Mouse (Mus musculus) heart, postnatal 36 days (tissue): ENCODE data around the gene Kirrel2. TPM values are rescaled to one million over a fixed set of nuclear protein-coding genes. Genes with fewer than 3 reads are reported as not detected.

ENCODE experiments used
- DNase-seq, 2 experiments: peaks; one replicate each; pipeline ENCODE4 v3.0.0; 2021 to 2022
- intact Hi-C: fragments of 180-260 bp; cut with DNase I; formaldehyde crosslinking; loops from one replicate; pipeline ENCODE4 v1.15.1; 2025
- total RNA-seq, 2 experiments: library from RNA; stranded (reverse); gene quantifications; 2 replicates each; pipeline ENCODE4 v1.2.3; 2021

Kirrel2 gene
- total RNA-seq, 2 experiments from 2014 or later = not detected

DNA sequence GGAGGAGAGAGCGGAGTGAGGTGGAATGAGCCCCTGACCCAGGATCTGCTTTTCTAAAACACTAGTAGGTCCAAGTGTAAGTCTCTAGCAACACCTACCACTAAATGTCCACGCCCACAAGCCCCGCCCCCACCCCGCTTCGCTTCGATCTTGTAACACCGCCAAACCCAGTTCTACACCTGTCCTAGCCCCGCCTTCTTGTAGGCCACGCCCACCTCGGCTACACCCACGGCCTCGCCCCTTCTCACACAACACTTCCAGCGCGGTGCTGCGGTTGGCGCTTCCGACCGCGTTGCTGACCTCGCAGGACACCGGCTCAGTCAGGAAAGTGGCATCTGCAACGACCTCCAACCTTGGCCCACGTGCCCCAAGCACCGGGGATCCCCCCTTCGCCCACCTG lies 3.7 kb downstream of the Kirrel2 start:
- intact Hi-C loops = no loop called here
- DNase-seq = no peak

DNA sequence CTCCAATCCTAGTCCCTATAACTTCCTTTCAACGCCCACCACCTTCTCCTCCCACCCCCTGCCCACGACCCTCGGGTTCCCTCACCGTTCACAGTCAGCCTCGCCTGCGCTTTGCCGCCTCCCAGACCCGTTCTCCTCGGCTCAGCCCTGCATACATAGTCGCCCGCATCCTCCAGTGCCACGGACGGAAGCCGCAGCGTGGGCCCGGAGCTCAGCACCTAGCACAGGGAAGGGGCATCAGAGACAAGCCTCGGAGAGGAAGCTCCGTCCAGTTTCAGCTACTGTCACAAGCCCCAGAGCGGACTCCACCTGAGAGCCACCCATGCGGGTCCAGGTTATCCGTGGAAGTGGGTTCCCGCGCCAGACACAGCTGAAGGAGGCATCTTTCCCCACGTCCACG lies 4.2 kb downstream of the Kirrel2 start:
- intact Hi-C loops = no loop called here
- no peak for DNase-seq

DNA sequence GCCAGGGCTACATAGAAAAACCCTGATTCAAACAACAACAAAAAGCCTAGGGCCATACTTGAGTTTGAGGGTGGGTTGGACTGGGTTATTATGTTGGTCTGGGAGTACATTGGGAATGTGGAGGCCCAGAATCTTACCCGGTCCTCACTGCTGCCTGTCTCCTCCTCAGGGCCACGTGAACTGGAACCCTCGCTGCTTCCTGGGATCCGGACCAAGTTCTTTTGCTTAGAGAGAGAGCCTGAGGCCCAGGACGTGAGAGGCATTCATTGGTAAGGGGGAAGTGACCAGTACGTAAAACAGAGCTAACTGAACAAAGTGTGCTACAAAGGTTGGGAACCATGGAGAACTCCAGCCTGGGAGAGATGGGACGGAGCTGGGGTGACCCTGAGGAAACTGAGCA lies 7.2 kb downstream of the Kirrel2 start:
- intact Hi-C loops = no loop called here
- no peak for DNase-seq

DNA sequence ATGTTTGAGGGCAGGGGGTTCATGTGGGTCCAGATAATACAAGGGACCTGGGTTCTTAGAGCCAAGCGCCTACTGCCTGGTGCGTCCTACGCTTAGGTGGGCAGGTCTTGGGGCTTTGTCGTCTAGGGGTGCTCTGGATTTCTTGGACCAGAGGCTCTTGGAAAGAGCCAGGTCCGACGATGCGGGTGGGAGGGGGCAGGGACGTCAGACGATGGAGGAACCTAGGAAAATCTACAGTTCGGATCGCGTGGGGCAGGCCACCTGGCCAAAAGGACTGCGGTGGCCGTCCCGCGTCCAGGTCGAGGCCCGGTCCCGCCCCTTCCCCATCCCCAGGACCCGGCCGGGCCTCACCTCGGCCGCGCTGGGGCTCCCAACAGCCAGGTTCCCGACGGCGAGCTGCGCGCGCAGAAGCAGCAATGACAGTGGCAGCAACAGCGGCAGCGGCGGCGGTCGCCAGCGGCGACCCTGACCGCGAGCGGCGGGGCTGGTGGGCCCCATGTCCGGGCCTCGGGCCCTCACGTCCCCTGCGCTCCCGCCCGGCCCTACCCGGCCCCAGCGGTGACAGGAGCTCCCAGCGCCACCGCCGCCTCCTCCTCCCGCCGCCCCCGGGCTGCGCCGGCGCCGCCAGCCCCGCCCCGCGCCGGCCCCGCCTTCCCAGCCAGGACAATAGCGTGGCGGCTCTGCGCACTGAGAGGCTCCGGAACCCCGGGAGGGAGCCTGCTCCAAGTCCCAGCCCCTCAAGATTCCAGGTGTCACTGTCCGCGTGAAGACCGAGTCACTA lies 12.3 kb downstream of the Kirrel2 start, which contains the start of gene Aplp1:
Gene Aplp1 (minus strand): TSS at position 565 of the 781 bp plus-strand sequence.
- DNase-seq = peak; percentile 60 to 66
- intact Hi-C loops = no loop called here

DNA sequence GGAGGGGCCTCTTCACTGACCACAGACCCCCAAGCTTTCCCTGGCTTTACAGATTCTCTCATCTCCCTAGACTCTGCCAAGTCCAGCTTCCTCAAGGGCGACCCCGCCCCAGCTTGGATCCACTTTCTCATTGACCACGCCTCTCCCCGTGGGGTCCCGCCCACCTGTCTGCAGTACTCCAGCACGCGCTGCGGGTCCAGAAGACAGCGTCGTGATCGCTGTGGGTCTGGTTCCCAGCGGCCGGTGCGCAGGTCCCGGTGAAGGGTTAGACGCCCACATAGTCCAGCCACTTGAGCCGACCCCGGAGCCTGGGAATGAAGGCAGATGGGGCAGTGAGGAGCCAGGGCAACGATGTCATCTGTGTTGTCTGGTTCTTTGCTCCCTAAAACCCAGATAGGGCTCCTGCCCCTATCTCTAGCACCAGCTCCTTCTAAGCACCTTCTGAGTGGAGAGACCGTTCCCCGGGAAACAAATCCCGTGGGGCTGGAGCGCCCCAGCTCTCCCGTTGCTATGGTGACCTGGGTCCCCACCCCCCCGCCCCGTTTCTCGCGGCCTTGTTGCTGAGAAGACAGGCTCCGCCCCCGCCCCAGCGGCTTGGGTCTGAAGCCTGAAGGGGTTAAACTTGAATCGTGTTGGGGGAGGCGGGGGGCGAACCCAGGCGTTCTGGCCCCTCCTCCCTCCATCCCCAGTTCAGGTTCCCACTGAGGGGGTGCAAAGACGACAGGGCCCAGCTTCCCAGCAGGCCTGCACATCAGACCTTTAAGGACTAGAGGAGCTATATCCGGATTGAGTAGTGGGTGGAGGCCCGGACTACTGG lies 13.1 kb downstream of the Kirrel2 start:
- no peak for DNase-seq
- intact Hi-C loops = no loop called here

DNA sequence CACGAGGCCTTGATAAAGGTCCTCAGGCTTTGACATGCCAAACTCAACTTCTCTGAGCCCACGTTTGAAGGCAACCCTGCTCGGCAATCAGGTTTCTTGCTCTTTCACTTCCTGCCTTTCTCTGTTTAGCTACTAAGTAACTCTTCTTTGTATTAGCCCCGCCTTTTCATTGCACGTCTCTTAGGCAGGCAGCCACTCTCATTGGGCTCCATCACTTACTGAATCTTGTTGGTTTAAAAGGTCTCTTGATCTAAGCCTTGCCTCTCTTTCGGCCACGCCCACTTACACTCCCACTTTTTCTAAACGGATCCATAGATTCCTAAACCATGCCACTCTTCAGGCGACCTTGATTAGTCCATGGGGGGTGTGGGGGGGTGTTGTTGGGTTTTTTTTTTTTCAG lies 13.8 kb downstream of the Kirrel2 start:
- intact Hi-C loops = no loop called here
- DNase-seq = no peak

DNA sequence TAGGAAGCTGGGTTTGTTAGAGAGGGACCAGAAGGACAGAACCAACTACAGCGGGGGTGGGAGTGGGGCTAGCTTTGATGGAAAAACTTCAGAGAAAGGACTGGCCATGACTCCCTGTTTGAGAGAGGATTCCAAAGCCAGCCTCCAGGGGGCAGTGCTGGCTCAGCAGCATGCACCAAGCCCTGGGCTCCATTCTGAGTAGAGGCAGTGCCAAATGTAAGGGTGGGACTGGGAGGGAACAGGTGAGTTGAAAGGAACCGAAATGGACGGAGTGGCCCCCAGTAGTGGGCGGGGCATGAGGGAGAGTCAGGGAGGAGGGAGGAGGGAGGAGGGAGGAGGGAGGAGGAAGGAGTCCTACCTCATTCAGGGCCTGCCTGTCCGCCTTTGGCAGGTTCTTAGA lies 16.8 kb downstream of the Kirrel2 start:
- peak in 1 of 2 experiments; percentile 39 for DNase-seq
- intact Hi-C loops = loop anchor here (2.0 kb wide), 1 partner anchor 52 kb away; the partner anchor contains the start of gene Prodh2

DNA sequence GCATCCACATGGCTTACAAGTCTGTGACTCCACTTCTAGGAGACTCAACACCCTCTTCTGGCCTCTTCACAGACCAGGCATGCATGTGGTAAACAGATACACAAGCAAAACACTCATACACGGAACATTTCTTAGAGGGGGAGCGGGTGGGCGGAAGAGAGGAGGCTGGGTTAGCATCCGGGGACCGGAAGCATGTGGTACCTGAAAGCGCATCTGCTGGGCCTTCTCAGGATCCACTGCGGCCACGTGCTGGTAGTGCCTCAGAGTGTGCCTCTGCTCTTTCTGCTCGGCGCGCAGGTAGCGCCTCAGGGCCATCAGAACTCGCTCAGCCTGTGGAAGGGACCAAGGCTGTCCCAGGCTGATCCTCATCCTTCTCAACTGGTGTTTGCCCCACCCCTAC lies 17.8 kb downstream of the Kirrel2 start:
- intact Hi-C loops = loop anchor here (2.0 kb wide), 1 partner anchor 53 kb away; the partner anchor contains the start of gene Prodh2
- no peak for DNase-seq

DNA sequence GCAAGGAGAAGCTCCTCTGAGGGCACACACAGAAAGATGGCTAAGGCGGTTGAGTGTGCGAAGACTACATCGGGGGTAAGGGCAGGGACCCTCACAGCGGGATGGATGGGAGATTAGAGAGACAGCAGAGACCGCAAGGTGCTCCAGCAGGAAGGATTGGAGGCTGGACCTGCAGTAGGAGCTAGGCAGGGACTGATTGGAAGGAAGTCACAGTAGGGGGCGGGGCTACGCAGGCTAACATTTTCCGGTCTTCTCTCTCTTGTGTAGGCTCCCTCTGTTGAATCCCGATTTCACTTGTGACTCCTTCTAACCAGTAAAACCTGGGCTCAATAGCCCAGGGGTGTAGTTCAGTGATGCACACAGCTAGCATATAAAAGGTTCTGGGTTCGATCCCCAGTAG lies 20.6 kb downstream of the Kirrel2 start:
- intact Hi-C loops = no loop called here
- DNase-seq = no peak

DNA sequence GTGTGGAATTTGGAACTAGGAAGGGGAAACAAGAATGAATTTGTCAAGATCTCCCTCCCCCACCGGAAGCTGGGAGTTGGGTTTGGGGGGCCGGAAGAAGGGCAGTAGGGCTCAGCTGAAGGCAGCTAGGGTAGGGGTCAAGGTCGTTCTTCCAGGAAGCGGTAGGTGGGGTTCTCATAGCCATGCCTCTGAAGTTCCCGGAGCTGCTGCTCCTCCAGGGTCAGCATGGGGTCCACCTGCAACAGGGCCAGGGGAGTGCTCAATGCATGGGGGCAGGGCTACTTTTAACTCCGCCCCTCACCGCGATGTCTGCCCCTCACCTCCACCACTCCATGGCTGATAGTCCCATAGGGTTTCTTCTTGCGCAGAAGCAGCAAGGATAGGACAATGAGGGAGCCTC lies 22.3 kb downstream of the Kirrel2 start:
- intact Hi-C loops = no loop called here
- DNase-seq = no peak

DNA sequence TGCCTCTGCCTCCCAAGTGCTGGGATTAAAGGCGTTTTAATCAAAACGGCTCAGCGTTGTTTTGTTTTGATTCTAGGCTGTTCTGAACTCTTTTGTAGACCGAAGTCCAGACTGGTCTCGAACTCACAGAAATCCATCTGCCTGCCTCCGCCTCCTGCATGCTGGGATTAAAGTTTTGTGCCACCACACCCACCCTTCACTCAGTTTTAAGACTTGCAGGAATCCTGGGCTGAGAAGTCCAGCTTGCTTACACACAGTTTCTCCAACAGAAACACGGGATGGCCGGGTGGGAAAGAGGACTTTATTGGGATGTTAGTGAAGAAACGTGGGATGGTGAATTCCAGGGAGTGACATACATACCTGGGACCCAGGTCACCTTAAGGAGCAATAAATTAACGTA lies 22.8 kb downstream of the Kirrel2 start:
- intact Hi-C loops = no loop called here
- DNase-seq = no peak

DNA sequence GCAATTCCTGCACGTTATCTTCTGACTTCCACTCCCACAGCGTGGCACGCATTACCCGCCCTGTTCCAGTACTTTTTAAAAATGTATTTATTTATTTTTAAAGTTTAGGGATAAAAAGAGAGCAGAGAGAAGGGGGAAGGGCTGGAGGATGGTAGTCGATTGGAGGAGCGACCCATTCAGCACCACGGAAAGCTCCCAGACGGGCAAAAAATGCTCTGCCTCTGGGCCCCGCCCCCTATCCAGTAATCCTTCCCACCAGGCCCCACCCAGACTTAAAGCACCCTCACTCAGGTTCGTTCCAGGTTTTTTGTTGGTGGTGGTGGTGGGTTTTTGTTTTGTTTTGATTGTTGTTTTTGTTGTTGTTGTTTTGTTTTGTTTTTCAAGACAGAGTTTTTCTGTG lies 23.3 kb downstream of the Kirrel2 start:
- intact Hi-C loops = no loop called here
- DNase-seq = peak in 1 of 2 experiments; percentile 50

DNA sequence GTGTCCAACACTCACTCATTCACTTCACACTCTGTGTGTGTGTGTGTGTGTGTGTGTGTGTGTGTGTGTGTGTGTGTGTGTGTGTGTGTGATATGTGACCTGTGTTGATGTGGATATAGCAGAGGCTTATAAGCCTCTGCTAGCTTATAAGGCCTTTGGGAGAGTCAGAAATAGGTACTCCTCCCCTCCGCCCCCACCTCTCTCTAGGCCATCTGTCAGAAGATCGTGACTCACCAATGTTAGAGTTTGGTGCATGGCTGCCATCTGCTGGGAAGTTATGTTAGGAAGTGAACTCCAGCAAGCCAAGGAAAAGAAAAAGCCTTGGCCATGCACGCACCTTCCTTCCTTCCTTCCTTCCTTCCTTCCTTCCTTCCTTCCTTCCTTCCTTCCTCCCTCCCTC lies 25.7 kb downstream of the Kirrel2 start:
- peak; percentile 38 to 54 for DNase-seq
- intact Hi-C loops = loop anchor here (1.0 kb wide), 1 partner anchor 58 kb away; no protein-coding TSS in a partner anchor

DNA sequence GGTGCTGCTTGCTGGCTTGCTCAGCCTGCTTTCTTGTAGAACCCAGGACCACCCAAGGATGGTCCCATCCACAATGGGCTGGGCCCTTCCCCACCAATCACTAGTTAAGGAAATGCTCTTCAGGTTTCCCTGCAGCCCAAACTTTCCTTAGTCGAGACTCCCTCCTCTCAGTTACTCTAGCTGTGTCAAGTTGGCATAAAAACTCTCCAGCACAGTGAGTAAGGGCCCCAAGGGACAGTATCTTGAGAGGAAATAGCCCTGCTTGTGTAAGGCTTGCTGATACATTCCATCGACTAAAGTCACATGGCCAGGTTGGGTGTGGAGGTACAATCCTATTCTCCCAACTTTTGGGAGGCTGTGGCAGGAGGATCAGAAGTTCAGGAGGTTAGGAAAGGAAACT lies 27.3 kb downstream of the Kirrel2 start:
- DNase-seq = no peak
- intact Hi-C loops = no loop called here

DNA sequence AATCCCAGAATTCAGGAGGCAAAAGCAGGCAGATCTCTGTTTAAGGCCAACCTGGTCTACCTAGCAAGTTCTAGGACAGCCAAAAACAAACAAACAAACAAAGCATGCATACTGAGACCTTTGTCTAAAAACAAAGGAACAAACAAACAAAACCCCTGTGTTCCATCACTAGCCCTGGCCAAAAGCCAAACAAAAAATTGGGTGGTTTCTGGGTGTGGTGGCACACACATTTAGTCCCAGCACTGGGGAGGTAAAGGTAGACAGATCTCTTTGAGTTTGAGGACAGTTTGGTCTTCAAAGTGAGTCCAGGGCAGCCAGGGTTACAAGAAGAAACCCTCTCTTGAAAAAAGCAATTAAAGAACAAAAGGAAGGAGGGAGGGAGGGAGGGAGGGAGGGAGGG lies 28.2 kb downstream of the Kirrel2 start:
- intact Hi-C loops = no loop called here
- DNase-seq = no peak

DNA sequence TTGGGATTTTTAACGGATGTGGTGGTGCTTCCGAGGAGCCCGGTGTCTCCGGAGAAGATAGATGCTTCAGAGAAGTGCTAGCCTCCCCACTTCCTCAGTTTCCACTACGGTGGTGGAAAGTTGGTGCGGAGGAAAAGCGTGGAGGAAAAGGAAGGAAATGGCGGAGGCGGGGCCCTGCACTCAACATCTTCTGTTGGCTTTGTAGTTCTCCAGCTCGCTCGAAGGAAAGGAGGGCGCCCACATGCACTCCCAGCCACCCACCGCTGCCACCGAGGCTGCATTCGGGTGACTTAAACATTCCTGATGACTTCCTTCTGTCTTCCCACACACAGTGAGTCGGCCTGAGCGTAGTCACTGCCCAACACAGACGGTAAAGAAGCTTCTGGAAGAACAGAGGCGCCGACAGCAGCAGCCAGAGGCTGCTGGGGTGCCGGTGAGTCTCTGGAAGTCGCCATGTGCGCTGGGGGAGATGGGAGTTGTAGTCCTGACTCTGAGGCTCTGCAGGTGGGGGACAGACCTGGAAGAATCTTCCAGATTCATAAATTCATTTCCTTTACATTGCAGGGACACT lies 34.3 kb downstream of the Kirrel2 start:
- DNase-seq = peak; percentile 35 to 46
- intact Hi-C loops = no loop called here

DNA sequence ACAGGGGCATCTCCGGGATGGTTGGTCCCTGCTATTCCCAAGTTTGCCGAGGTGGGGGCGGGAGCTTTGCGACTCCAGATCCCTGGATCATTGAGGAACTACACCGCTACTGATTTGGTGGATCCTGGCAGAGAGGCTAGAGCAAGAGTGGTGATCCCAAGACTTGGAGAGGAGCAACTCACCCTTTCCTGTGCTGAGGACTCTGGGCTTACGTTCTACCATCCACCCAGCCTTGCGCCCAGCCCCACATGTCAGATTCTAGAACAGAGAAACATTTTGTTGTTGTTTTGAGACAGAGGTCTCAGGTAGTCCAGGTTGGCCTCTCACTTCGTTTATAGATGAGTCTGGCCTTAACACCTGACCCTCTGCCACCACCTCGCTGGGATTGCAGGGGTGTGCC lies 34.9 kb downstream of the Kirrel2 start:
- DNase-seq = no peak
- intact Hi-C loops = no loop called here

DNA sequence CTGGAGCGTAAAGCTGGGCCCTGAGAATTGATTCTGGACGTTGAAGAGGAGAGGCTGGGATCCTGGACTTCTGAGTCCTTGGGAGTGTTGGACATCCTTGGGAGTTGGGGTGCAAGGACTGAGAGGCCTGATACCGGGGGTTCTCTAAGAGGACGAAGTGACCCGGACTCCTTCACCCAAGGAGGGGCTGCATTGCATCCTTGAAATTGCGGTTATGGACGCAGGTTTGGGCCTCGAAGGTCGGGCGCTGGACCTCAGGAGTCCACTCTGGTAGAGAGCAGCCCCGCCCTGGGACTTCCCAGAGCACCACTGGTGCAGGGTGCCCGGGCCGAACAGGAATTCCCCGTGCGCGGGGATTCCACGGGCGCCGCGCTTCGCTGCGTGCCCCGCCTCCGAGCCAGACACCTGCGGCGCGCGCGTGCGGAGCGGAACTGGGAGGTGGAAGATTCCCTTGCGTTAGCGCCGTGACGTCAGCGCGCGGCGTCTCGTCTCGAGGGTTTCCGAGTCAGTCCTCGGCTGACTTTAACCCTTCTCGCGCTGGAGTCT lies 35.5 kb downstream of the Kirrel2 start:
- peak; percentile 75 to 83 for DNase-seq
- intact Hi-C loops = no loop called here

DNA sequence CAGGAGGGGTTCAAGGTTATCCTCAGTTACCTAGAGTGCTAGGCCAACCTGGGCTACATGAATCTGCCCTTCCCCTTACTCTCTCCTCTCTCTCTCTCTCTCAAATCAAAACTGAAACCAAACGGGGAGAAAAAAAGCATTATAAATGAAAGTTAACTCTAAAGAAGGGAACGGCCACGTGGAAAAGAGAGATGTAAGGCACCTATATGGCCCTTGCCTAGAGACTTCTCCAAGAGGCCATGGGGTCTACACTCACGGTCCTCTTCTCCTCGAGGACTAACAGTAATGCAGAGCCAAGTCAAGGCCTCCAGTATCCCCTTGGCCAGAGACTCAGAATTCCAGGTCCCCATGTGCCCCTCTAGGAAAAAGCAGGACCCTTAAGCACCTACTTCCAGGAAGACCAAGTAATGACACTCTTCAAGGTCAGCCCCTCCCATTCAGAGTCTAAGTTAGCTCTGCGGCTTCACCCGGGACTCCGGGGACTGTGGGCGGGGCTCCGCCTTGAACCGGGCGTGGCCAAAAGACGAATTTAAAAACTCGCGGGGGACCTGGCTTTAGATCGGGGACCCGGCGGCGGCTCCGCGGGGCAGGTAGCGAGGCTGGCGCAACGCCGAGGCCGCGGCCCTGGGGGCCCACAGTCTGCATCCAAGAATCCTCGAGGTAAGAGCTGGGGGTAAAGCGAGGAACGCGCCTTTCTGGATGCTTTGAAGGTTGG lies 36.2 kb downstream of the Kirrel2 start, which contains the start of gene Nfkbid:
Gene Nfkbid (plus strand): TSS at position 558 of the 715 bp plus-strand sequence.
- intact Hi-C loops = no loop called here
- DNase-seq = peak; percentile 68 to 76

DNA sequence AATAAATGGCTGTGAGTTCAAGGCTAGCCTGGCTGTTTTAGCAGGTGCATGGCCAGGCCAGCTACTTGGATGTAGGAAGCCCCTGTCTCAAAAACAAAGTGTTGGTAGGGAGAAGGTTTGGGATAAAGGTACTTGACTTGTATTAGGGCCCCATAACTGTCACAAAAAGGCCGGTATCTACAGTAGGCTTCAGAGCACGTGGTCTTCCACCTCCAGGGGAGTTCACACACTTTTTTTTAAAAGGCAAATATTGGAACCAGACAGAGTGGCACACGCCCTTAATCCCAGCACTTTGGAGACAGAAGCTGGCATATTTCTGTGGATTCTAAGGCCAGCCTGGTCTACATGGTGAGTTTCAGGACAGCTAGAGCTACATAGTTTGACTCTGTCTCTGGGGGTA lies 36.8 kb downstream of the Kirrel2 start:
- intact Hi-C loops = no loop called here
- DNase-seq = no peak
